Mouse (Mus musculus): ENCODE results near the gene Spem1.

DNA sequence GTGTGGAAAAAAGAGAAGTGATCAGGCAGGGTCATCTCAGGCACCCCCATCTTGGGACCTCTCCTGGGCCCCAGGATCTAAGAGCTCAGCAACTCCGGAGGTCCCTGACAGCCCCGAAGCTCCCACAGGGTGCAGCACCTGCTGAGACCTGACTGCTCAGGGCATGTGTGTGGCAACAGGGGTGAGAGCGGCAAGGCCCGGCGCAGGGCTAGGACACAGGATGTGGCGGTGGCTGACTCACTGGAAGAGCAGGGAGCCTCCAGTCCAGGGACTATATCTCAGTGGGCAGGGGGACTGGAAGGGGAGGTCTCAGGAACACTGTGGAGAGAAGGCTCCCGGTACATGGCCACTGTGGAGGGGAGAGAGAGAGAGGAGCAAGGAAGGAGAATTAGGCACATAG, 24.1 kb downstream of the Spem1 start:
- no peak for TF ChIP-seq CTCF (IDR thresholded peaks at IDR 0.05)
- TF ChIP-seq EP300 (IDR thresholded peaks at IDR 0.05): no peak
